Mouse (Mus musculus) lung, adult 2 months (tissue): Measurements from ENCODE around the gene Emc4.

ENCODE experiments used
- CTCF ChIP-seq: fragments of 200-500 bp; IDR thresholded peaks from 2 replicates; pipeline ENCODE4 v1.5.1; 2011; ENCODE audit warnings: mild to moderate bottlenecking, low read length, control low read depth; ENCODE audit not compliant: insufficient read depth
- POLR2A ChIP-seq: fragments of 200-500 bp; IDR thresholded peaks from 2 replicates; pipeline ENCODE4 v1.6.1; 2011; ENCODE audit warnings: low read depth, mild to moderate bottlenecking, control low read depth, low read length, borderline replicate concordance; ENCODE audit errors: extremely low read depth

DNA sequence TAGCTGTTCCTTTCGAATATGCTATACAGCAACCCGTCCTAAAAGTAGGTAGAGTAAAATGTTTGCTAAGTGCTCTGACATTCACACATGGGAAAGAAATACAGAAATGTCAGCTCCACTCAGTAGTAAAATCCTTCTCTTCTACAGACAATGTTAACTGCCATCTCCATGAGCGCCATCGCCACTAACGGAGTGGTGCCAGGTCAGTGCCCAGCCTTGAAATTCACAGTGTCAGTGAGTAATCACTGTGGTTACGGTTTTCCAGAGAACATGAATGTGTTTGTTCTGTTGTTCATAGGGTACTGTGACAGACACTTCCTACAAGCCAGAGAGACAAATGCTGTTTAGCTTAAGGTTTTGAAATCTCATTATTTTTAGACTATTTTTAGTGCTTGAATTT is 30.6 kb downstream of the Emc4 start:
- TF ChIP-seq CTCF = no peak
- TF ChIP-seq POLR2A = no peak
